9 mouse cellular contexts compared by ENCODE assay signal in genomic region chr7:131112486-131112885, GRCm38 (mm10). TPM values are rescaled to one million over a fixed set of nuclear protein-coding genes. Genes with fewer than 3 reads are reported as not detected.
DNase-seq lines count a peak whose midpoint lies in the region; ATAC-seq lines count a peak whose summit lies in the region.
"Had no signal": no experiment of that assay in that cellular context is flagged by ENCODE, and none has a peak within 500 bp of the region (broad histone marks: within the 10 kb centered on the region; RNA-seq: fewer than 3 reads in every experiment).

No protein-coding gene starts in this region.

- H3K9me3 ChIP-seq in forebrain, embryonic 11.5 days (ENCODE audit: control insufficient read depth, low read length): no peaks in the 10 kb centered on the region
- no peaks in the 10 kb centered on the region for H3K9me3 ChIP-seq in forebrain, embryonic 13.5 days (replicated peaks)
- H3K9me3 ChIP-seq: lung, embryonic 15.5 days had no signal

- no peaks in the 10 kb centered on the region for H3K4me1 ChIP-seq in forebrain, embryonic 11.5 days (replicated peaks; ENCODE audit: control insufficient read depth, insufficient read depth, low read length)
- H3K4me1 ChIP-seq in forebrain, embryonic 13.5 days: no peaks in the 10 kb centered on the region
- H3K4me1 ChIP-seq: lung, embryonic 15.5 days had no signal

- H3K27ac ChIP-seq in forebrain, embryonic 11.5 days (ENCODE audit: low read depth, low read length): no peak overlapping the region
- no peak overlapping the region for H3K27ac ChIP-seq in forebrain, embryonic 13.5 days
- H3K27ac ChIP-seq: lung, embryonic 15.5 days had no signal

- peak; percentile 73 for DNase-seq in forebrain, embryonic 11.5 days (ENCODE audit: low spot score)
- DNase-seq in urinary bladder, postnatal 25 days (ENCODE audit: low spot score): peak; percentile 50
- DNase-seq in urinary bladder, postnatal 10 days (ENCODE audit: low spot score): no peak
- DNase-seq in embryo, embryonic 10.5 days (ENCODE audit: low spot score): peak; percentile 75
- DNase-seq in kidney, postnatal 14 days: peak; percentile 48
- peak; percentile 11 to 45 for DNase-seq in lung, adult 18-20 months
- DNase-seq in spleen, postnatal 4 days (ENCODE audit: low spot score in 2 of 2): peak; percentile 27 to 67

- H3K4me3 ChIP-seq in forebrain, embryonic 11.5 days (ENCODE audit: low read depth, low read length): no peak overlapping the region
- no peak overlapping the region for H3K4me3 ChIP-seq in forebrain, embryonic 13.5 days
- H3K4me3 ChIP-seq: lung, embryonic 15.5 days had no signal

- H3K27me3 ChIP-seq in forebrain, embryonic 11.5 days (ENCODE audit: control insufficient read depth, insufficient read depth, low read length): no peaks in the 10 kb centered on the region
- H3K27me3 ChIP-seq in forebrain, embryonic 13.5 days: no peaks in the 10 kb centered on the region
- H3K27me3 ChIP-seq: lung, embryonic 15.5 days had no signal

- H3K9ac ChIP-seq in forebrain, embryonic 11.5 days (ENCODE audit: low read length): no peak overlapping the region
- no peak overlapping the region for H3K9ac ChIP-seq in forebrain, embryonic 13.5 days
- H3K9ac ChIP-seq: lung, embryonic 15.5 days had no signal

- 32% methylated on average over 3 of the region's 3 CpGs for WGBS in forebrain, embryonic 11.5 days
- WGBS in forebrain, embryonic 13.5 days: 25% methylated on average over 3 of the region's 3 CpGs

- no peak for ATAC-seq in forebrain, embryonic 11.5 days (replicated peaks; ENCODE audit: low FRiP score)
- ATAC-seq in forebrain, embryonic 13.5 days: no peak

- no peak overlapping the region for H3K4me2 ChIP-seq in forebrain, embryonic 11.5 days (ENCODE audit: low read depth, low read length, severe bottlenecking)
- no peak overlapping the region for H3K4me2 ChIP-seq in forebrain, embryonic 13.5 days
- H3K4me2 ChIP-seq: lung, embryonic 15.5 days had no signal

- no peaks in the 10 kb centered on the region for H3K36me3 ChIP-seq in forebrain, embryonic 11.5 days (ENCODE audit: control insufficient read depth, insufficient read depth, low read length)
- no peaks in the 10 kb centered on the region for H3K36me3 ChIP-seq in forebrain, embryonic 13.5 days (ENCODE audit: poor library complexity, severe bottlenecking)
- H3K36me3 ChIP-seq: lung, embryonic 15.5 days had no signal

RNA-seq across cellular contexts. Expression of gene 4933402N03Rik, which starts 33.6 kb away (rescaled TPM):
- polyA plus RNA-seq in forebrain, embryonic 11.5 days (2014; fragmentation: Nextera tagmentation; extraction: Ambion mirVana): not detected in 2 replicates
- not detected in 2 replicates for polyA plus RNA-seq in forebrain, embryonic 13.5 days (2015; fragmentation: Nextera tagmentation; extraction: Ambion mirVana)
- polyA plus RNA-seq: lung, embryonic 15.5 days had no signal
